Mouse (Mus musculus) liver, postnatal 0 days (tissue): ENCODE measurements around the gene Tmem212. TPM values are rescaled to one million over a fixed set of nuclear protein-coding genes. Genes with fewer than 3 reads are reported as not detected.

Experiments
- ATAC-seq: fragments of 200-750 bp; cut with Nextera tagmentation; 2 replicates; pipeline ENCODE4 v1.8.0; 2017; ENCODE audit warnings: mild to moderate bottlenecking, moderate library complexity
- DNase-seq: peaks from one replicate; pipeline ENCODE4 v3.0.0-alpha.2; 2016
- H3K27ac ChIP-seq: fragments of 300-500 bp; sonication (generic); 2 replicates; pipeline ENCODE4 v1.5.1; 2014; ENCODE audit warnings: antibody characterized with exemption, moderate library complexity, mild to moderate bottlenecking, low read depth
- H3K27me3 ChIP-seq: fragments of 300-500 bp; sonication (generic); 2 replicates; pipeline ENCODE4 v1.6.1; 2014; ENCODE audit warnings: low read length, control low read depth, mixed read lengths; ENCODE audit not compliant: insufficient read depth
- H3K36me3 ChIP-seq: fragments of 300-500 bp; sonication (generic); replicated peaks from 2 replicates; pipeline ENCODE4 v1.6.1; 2014; ENCODE audit warnings: mild to moderate bottlenecking, control low read depth, low read length, moderate library complexity, mixed read lengths; ENCODE audit not compliant: insufficient read depth
- H3K4me1 ChIP-seq: fragments of 300-500 bp; sonication (generic); 2 replicates; pipeline ENCODE4 v1.6.1; 2014; ENCODE audit warnings: antibody characterized with exemption, mild to moderate bottlenecking, control low read depth; ENCODE audit not compliant: insufficient read depth
- H3K4me2 ChIP-seq: fragments of 300-500 bp; sonication (generic); 2 replicates; pipeline ENCODE4 v1.6.1; 2014; ENCODE audit warnings: low read depth, mild to moderate bottlenecking, low read length, moderate library complexity, mixed read lengths
- H3K4me3 ChIP-seq: fragments of 300-500 bp; sonication (generic); 2 replicates; pipeline ENCODE4 v1.5.1; 2014; ENCODE audit warnings: low read depth, low read length
- H3K9ac ChIP-seq: fragments of 300-500 bp; sonication (generic); replicated peaks from 2 replicates; pipeline ENCODE4 v1.6.1; 2014; ENCODE audit warnings: mild to moderate bottlenecking, moderate library complexity
- H3K9me3 ChIP-seq: fragments of 300-500 bp; sonication (generic); 2 replicates; pipeline ENCODE4 v1.6.1; 2016; ENCODE audit warnings: mild to moderate bottlenecking, control low read depth, low read length, mixed read lengths
- CTCF ChIP-seq: sonication (generic); IDR thresholded peaks from 2 replicates; pipeline ENCODE4 v1.5.1; 2016; ENCODE audit warnings: antibody characterized with exemption, low read depth
- EP300 ChIP-seq: IDR thresholded peaks from 2 replicates; pipeline ENCODE4 v1.6.1; 2016; ENCODE audit warnings: antibody characterized with exemption, low read depth, mild to moderate bottlenecking
- WGBS: fragments of 180-500 bp; shearing (Covaris S2); extraction: QIAGEN DNeasy Blood & Tissue Kit; methylation state at CpG from one replicate; pipeline ENCODE4 v1.1.7; 2014; ENCODE audit not compliant: insufficient replicate concordance; 5-methylcytosine and 5-hydroxymethylcytosine counted together
- polyA plus RNA-seq: library from polyadenylated mRNA; unstranded; fragments of >200 nt; fragmentation: Nextera tagmentation; extraction: Ambion mirVana; gene quantifications from 2 replicates; pipeline ENCODE4 v1.2.1, GENCODE M21; 2015

The Tmem212 gene
- polyA plus RNA-seq, 1 experiment from 2014 or later, result 0.26 TPM

GRCm38 (mm10) chr3:27885585-27885984, 10.6 kb downstream of the Tmem212 start:
- no peak for TF ChIP-seq EP300
- TF ChIP-seq CTCF, result no peak
- ATAC-seq (no peak), DNase-seq (no peak)
- H3K27ac ChIP-seq, result no peak overlapping the region
- H3K36me3 ChIP-seq, result no peaks in the 10 kb centered on the region
- WGBS, result 78% methylated on average over 6 of the region's 6 CpGs
- H3K9ac ChIP-seq, result no peak overlapping the region
- no peaks in the 10 kb centered on the region for H3K27me3 ChIP-seq
- no peaks in the 10 kb centered on the region for H3K4me1 ChIP-seq
- H3K9me3 ChIP-seq, result no peaks in the 10 kb centered on the region
- no peak overlapping the region for H3K4me2 ChIP-seq
- H3K4me3 ChIP-seq, result no peak overlapping the region

- no peak overlapping the region for H3K4me3 ChIP-seq
- no peak for ATAC-seq
- no peak overlapping the region for H3K9ac ChIP-seq
- no peaks in the 10 kb centered on the region for H3K9me3 ChIP-seq
- H3K27ac ChIP-seq, result no peak overlapping the region
- no peaks in the 10 kb centered on the region for H3K4me1 ChIP-seq
- no peaks in the 10 kb centered on the region for H3K36me3 ChIP-seq
- no peak for DNase-seq
- TF ChIP-seq EP300 (no peak), CTCF (no peak)
- H3K4me2 ChIP-seq, result no peak overlapping the region
- 52% methylated on average over 6 of the region's 6 CpGs for WGBS
- H3K27me3 ChIP-seq, result no peaks in the 10 kb centered on the region
Observed at GRCm38 (mm10) chr3:27881897-27882835, 14.0 kb downstream of the Tmem212 start.

- no peaks in the 10 kb centered on the region for H3K36me3 ChIP-seq
- H3K9me3 ChIP-seq, result no peaks in the 10 kb centered on the region
- H3K4me2 ChIP-seq, result no peak overlapping the region
- no peaks in the 10 kb centered on the region for H3K27me3 ChIP-seq
- no peak overlapping the region for H3K4me3 ChIP-seq
- WGBS, result 76% methylated on average over 7 of the region's 7 CpGs
- H3K9ac ChIP-seq, result no peak overlapping the region
- TF ChIP-seq EP300 (no peak), CTCF (no peak)
- no peaks in the 10 kb centered on the region for H3K4me1 ChIP-seq
- H3K27ac ChIP-seq, result no peak overlapping the region
- DNase-seq (no peak), ATAC-seq (no peak)
Observed at GRCm38 (mm10) chr3:27878854-27879610, 17.1 kb downstream of the Tmem212 start.

- ATAC-seq (no peak), DNase-seq (no peak)
- no peaks in the 10 kb centered on the region for H3K9me3 ChIP-seq
- H3K9ac ChIP-seq, result no peak overlapping the region
- H3K27ac ChIP-seq, result no peak overlapping the region
- H3K4me2 ChIP-seq, result no peak overlapping the region
- 67% methylated on average over 9 of the region's 9 CpGs for WGBS
- no peak overlapping the region for H3K4me3 ChIP-seq
- no peaks in the 10 kb centered on the region for H3K4me1 ChIP-seq
- no peaks in the 10 kb centered on the region for H3K36me3 ChIP-seq
- no peaks in the 10 kb centered on the region for H3K27me3 ChIP-seq
- TF ChIP-seq EP300, result no peak
- TF ChIP-seq CTCF, result no peak
Observed at GRCm38 (mm10) chr3:27873268-27874073, 22.7 kb downstream of the Tmem212 start.

GRCm38 (mm10) chr3:27872429-27872828, 23.7 kb downstream of the Tmem212 start:
- no peak for DNase-seq
- Histone ChIP-seq H3K27ac (no peak overlapping the region), H3K4me1 (no peaks in the 10 kb centered on the region), H3K27me3 (no peaks in the 10 kb centered on the region), H3K9me3 (no peaks in the 10 kb centered on the region), H3K36me3 (no peaks in the 10 kb centered on the region), H3K4me2 (no peak overlapping the region), H3K4me3 (no peak overlapping the region), H3K9ac (no peak overlapping the region)
- no peak for ATAC-seq
- TF ChIP-seq CTCF, result no peak
- no peak for TF ChIP-seq EP300
- WGBS, result 78% methylated on average over 4 of the region's 4 CpGs
